Mouse (Mus musculus): ENCODE measurements around the gene Pitpna. TPM values are rescaled to one million over a fixed set of nuclear protein-coding genes. Genes with fewer than 3 reads are reported as not detected.

Pitpna gene
- polyA plus RNA-seq, 1 experiment from 2014 or later, result 116 TPM

DNA sequence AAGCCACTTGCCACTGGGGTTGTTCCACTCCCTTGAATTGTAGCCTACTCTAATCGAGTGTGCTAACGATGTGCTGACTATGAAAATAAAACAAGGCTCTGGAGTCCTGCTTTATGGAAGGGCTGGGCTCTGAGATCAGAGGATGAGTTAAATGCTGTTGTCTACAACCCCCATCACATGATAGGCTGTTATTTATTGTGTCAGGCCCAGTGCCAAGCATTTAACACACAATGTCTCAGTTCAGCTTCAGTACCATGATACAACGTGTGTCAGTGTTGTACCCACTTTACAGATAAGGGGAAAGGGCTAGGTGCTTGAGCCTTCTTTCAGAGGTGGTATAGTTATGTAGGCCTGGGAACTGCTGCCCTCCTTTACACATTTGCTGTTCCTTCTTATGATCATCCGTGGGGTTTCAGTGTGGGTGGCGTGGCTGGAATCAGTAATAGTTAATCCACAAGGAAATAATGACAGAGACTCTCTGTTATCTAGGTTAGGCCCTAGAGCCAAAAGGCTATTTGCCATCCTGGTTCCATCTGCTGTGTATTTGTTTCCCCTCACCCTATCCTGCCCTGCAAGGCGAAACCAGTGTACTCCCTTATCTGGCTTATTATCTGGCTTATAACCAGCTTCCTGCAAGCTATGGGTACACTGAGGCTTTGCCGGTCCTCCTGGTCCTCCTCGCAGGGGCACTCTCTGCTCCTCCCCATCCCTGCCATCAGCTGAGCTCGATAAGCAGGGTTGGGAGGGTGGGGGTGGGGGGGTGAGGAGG, 20.4 kb upstream of the Pitpna start:
- Histone ChIP-seq H3K4me1 (peaks cover 13% of the 10 kb centered on the region), H3K9me3 (replicated peaks) (no peaks in the 10 kb centered on the region), H3K36me3 (peaks cover 58% of the 10 kb centered on the region), H3K27ac (no peak overlapping the region), H3K4me3 (no peak overlapping the region), H3K9ac (no peak overlapping the region), H3K27me3 (0 out of 2 replicates have a peak, but pooled peaks cover 4% of the 10 kb centered on the region), H3K4me2 (replicated peaks) (no peak overlapping the region)
- no peak for ATAC-seq (ENCODE audit: low FRiP score)
- WGBS, result 67% methylated on average over 9 of the region's 9 CpGs

- Histone ChIP-seq H3K36me3 (peaks cover 53% of the 10 kb centered on the region), H3K9ac (no peak overlapping the region), H3K4me2 (replicated peaks) (no peak overlapping the region), H3K4me1 (peaks cover 19% of the 10 kb centered on the region), H3K4me3 (no peak overlapping the region), H3K9me3 (replicated peaks) (no peaks in the 10 kb centered on the region), H3K27me3 (0 out of 2 replicates have a peak, but pooled peaks cover 4% of the 10 kb centered on the region), H3K27ac (no peak overlapping the region)
- WGBS, result 85% methylated on average over 6 of the region's 6 CpGs
- no peak for ATAC-seq (ENCODE audit: low FRiP score)
Measured at GRCm38 (mm10) chr11:75568115-75568511, 19.8 kb upstream of the Pitpna start.

- no peak for ATAC-seq (ENCODE audit: low FRiP score)
- H3K27me3 ChIP-seq, result 0 out of 2 replicates have a peak, but pooled peaks cover 4% of the 10 kb centered on the region
- H3K4me2 ChIP-seq (replicated peaks), result no peak overlapping the region
- H3K27ac ChIP-seq, result no peak overlapping the region
- 94% methylated on average over 12 of the region's 12 CpGs for WGBS
- H3K4me1 ChIP-seq, result peaks cover 21% of the 10 kb centered on the region
- H3K36me3 ChIP-seq, result peaks cover 45% of the 10 kb centered on the region
- H3K4me3 ChIP-seq, result no peak overlapping the region
- H3K9me3 ChIP-seq (replicated peaks), result no peaks in the 10 kb centered on the region
- H3K9ac ChIP-seq, result no peak overlapping the region
Measured at GRCm38 (mm10) chr11:75568962-75569361, 18.9 kb upstream of the Pitpna start.

- 0 out of 2 replicates have a peak, but pooled peaks cover 4% of the 10 kb centered on the region for H3K27me3 ChIP-seq
- WGBS, result 85% methylated on average over 17 of the region's 17 CpGs
- no peak overlapping the region for H3K27ac ChIP-seq
- no peak overlapping the region for H3K9ac ChIP-seq
- peaks cover 21% of the 10 kb centered on the region for H3K4me1 ChIP-seq
- peaks cover 45% of the 10 kb centered on the region for H3K36me3 ChIP-seq
- no peak overlapping the region for H3K4me2 ChIP-seq (replicated peaks)
- no peak for ATAC-seq (ENCODE audit: low FRiP score)
- H3K9me3 ChIP-seq (replicated peaks), result no peaks in the 10 kb centered on the region
- no peak overlapping the region for H3K4me3 ChIP-seq
Measured at GRCm38 (mm10) chr11:75570375-75571125, 17.3 kb upstream of the Pitpna start.

DNA sequence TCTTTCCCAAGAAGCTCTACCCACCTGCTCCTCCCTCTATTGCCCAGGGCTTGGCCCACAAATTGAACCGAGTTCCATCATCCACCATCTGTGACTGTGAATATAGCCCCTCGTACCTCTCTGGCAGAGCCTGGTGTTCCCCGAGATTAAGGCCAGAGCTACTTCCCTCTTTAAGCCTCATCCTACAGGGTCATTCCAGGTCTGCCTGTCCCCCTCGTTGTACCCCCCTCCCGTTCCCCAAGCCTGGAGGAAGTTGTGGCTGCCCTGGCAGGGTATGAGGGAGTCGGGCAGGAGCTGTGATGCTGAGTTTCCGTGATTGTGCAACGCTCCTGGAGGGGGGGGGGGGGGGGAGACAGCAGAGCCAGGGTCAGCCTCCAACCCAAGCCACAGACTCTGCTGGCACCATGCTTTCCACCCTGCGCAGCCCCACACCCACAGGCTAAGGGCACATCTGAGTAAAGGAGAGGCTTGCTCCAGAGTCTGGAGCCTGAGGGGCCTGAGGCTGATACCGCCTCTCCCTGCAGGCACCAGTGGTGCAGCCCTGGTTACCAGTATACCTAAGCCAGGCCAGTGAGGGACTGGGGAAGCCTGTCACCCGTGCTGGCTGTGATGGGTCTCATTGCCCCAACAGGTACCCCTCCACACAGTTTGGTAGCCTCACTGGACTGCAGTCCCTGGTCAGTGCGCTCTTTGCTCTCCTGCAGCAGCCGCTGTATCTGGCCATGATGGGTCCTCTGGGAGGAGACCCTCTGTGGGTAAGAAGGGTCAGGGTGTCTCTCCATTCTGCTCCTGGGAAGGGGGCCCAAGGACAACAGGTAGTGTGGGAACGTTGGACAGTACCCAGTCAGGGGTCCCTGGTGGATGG, 16.5 kb upstream of the Pitpna start:
- no peak overlapping the region for H3K27ac ChIP-seq
- H3K36me3 ChIP-seq, result peaks cover 38% of the 10 kb centered on the region
- no peaks in the 10 kb centered on the region for H3K9me3 ChIP-seq (replicated peaks)
- 75% methylated on average over 12 of the region's 14 CpGs for WGBS
- no peak for ATAC-seq (ENCODE audit: low FRiP score)
- H3K4me3 ChIP-seq, result no peak overlapping the region
- no peak overlapping the region for H3K4me2 ChIP-seq (replicated peaks)
- H3K9ac ChIP-seq, result 0 out of 2 replicates have a peak overlapping the region, but pooled peaks have one; percentile 18
- 0 out of 2 replicates have a peak, but pooled peaks cover 4% of the 10 kb centered on the region for H3K27me3 ChIP-seq
- peaks cover 21% of the 10 kb centered on the region for H3K4me1 ChIP-seq

DNA sequence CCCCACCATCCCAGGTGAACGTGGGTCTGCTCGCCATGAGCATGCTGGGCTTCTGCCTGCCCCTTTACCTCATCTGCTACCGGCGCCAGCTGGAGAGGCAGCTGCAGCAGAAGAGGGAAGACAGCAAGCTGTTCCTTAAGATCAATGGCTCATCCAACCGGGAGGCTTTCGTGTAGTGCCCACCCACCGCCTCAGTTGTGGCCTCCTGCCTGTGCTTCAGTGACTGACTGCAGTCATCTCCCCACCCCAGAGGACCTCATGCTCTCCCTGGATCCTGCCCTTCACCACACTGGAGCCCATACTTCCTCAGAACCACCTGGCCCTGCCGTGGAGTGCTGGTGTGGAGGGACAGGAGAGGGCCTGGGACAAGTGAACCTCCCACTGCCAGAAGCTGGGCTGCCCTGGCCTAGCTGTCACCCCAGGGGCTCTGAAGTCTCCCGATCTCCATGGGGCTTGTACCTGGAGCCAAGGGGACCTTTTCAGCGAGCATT, 15.6 kb upstream of the Pitpna start:
- 0 out of 2 replicates have a peak, but pooled peaks cover 4% of the 10 kb centered on the region for H3K27me3 ChIP-seq
- WGBS, result 11% methylated on average over 10 of the region's 10 CpGs
- peak overlapping the region; percentile 22 for H3K4me2 ChIP-seq (replicated peaks)
- H3K36me3 ChIP-seq, result peaks cover 29% of the 10 kb centered on the region
- ATAC-seq (ENCODE audit: low FRiP score), result peak; percentile 16; the same call in 1 of the 2 replicates
- peaks cover 21% of the 10 kb centered on the region for H3K4me1 ChIP-seq
- H3K9me3 ChIP-seq (replicated peaks), result no peaks in the 10 kb centered on the region
- peak overlapping the region; percentile 82 for H3K27ac ChIP-seq
- H3K4me3 ChIP-seq, result no peak overlapping the region
- H3K9ac ChIP-seq, result peak overlapping the region; percentile 49

DNA sequence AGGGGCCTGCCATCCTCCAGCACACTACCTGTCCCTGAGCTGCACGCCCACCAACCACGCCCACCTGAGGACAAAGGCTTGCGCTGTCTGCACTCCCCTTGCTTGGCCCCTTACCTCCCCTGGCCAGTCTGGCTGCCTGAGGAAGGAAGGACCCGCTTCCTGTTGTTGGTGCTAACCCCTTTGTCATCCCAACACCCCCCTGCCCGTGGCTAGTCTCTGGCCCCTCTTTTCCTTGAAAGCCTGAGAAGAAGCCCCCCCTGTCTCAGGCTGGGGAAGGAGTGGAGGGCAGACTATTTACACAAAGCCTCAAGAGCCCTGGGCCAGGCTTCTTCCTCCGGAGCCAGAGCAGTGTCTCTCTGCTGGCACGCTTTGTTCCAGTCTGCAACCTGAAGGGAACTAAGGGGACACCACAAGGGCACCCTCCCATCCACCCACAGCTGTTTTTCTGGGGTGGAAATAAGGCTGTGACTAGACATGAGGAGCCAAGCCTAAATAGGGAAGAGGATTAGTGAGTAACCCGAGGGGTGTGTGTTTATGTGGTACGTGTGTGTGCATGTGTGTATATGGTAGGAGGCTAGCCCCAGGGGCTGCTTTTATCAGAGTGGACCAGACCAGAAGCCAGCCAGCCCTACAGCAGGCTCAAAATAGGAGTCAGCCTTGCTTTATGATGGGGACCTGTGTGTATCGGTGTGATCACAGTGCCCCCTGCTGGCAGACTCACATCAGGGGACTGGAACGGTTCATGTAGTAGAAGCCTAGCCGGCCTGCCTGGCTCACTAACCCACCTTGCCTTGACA, 14.8 kb upstream of the Pitpna start:
- H3K4me1 ChIP-seq, result peaks cover 21% of the 10 kb centered on the region
- H3K9me3 ChIP-seq (replicated peaks), result no peaks in the 10 kb centered on the region
- H3K4me3 ChIP-seq, result no peak overlapping the region
- WGBS, result 3% methylated on average over 12 of the region's 12 CpGs
- peak overlapping the region; percentile 22 for H3K4me2 ChIP-seq (replicated peaks)
- H3K9ac ChIP-seq, result peak overlapping the region; percentile 49
- peaks cover 26% of the 10 kb centered on the region for H3K36me3 ChIP-seq
- H3K27ac ChIP-seq, result peak overlapping the region; percentile 82
- ATAC-seq (ENCODE audit: low FRiP score), result peak; percentile 89
- 0 out of 2 replicates have a peak, but pooled peaks cover 4% of the 10 kb centered on the region for H3K27me3 ChIP-seq

- whole genome bisulfite sequencing, result 84% methylated on average over 5 of the region's 5 CpGs
- H3K9ac ChIP-seq, result no peak overlapping the region
- H3K4me3 ChIP-seq, result no peak overlapping the region
- no peak for ATAC-seq (ENCODE audit: low FRiP score)
- H3K36me3 ChIP-seq, result peaks cover 12% of the 10 kb centered on the region
- H3K27me3 ChIP-seq, result 0 out of 2 replicates have a peak, but pooled peaks cover 4% of the 10 kb centered on the region
- H3K9me3 ChIP-seq (replicated peaks), result no peaks in the 10 kb centered on the region
- no peak overlapping the region for H3K27ac ChIP-seq
- H3K4me2 ChIP-seq (replicated peaks), result no peak overlapping the region
- peaks cover 21% of the 10 kb centered on the region for H3K4me1 ChIP-seq
Measured at GRCm38 (mm10) chr11:75574378-75575123, 13.3 kb upstream of the Pitpna start.

DNA sequence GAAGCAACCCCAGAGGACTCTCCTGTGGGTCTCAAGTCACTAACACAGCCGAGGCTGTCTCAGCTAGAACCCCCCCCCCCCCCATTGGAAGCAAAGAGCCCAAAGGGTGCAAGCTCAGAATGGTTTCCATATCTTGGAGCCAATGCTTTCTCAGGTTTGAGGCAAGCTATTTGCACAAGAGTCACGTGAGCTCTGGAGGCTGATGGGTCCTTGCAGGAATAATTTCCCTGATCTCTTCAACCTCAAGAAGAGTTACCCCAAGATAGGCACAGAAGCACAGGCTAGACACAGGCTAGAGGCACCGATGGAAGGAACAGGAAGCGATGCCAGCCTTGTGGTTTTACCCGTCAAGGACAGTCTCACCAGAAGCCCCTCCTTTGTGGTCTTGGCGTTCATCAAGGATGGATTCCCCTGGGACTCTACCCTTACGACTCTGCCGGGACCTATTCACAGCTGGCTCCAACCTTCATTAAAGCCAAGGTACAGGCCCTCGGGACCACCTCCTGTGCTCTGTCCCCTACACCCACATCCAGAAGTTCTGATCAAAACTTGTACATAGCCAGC, 12.3 kb upstream of the Pitpna start:
- WGBS, result 72% methylated on average over 9 of the region's 9 CpGs
- Histone ChIP-seq H3K4me2 (replicated peaks) (no peak overlapping the region), H3K27ac (no peak overlapping the region), H3K4me1 (peaks cover 21% of the 10 kb centered on the region), H3K9ac (no peak overlapping the region), H3K27me3 (0 out of 2 replicates have a peak, but pooled peaks cover 4% of the 10 kb centered on the region), H3K36me3 (peaks cover 1% of the 10 kb centered on the region; the same call in 1 of the 2 replicates), H3K4me3 (no peak overlapping the region), H3K9me3 (replicated peaks) (no peaks in the 10 kb centered on the region)
- no peak for ATAC-seq (ENCODE audit: low FRiP score)

DNA sequence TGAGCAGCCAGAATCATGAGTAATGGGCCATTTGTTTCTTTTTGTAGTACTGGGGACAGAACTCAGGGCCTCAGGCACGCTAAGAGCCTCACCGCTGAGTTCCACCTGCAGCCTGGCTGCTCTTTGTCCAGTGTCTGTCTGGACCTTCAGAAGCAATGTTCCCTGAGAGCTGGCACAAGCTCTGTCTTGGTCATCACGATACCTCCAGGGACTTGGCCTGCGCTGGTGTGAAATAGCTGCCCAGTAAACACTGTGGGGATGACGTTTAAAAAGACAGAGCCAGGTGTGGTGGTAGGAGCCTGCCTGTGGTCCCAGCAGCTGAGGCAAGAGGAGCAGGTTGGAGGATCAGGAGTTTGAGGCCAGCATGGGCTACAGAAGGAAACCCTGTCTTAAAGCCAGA, 9.3 kb upstream of the Pitpna start:
- H3K4me2 ChIP-seq (replicated peaks), result no peak overlapping the region
- no peaks in the 10 kb centered on the region for H3K36me3 ChIP-seq
- ATAC-seq (ENCODE audit: low FRiP score), result no peak
- H3K27me3 ChIP-seq, result no peaks in the 10 kb centered on the region
- no peak overlapping the region for H3K9ac ChIP-seq
- H3K4me1 ChIP-seq, result no peaks in the 10 kb centered on the region
- WGBS, result 87% methylated on average over 5 of the region's 5 CpGs
- H3K27ac ChIP-seq, result no peak overlapping the region
- no peaks in the 10 kb centered on the region for H3K9me3 ChIP-seq (replicated peaks)
- no peak overlapping the region for H3K4me3 ChIP-seq

All from hindbrain, embryonic 12.5 days (tissue).